Mouse (Mus musculus) stomach, embryonic 15.5 days (tissue): ENCODE results near the gene Btnl10. TPM values are rescaled to one million over a fixed set of nuclear protein-coding genes. Genes with fewer than 3 reads are reported as not detected.

Experiments
- ATAC-seq: fragments of 200-750 bp; cut with Nextera tagmentation; 2 replicates; pipeline ENCODE4 v1.8.0; 2017; ENCODE audit warnings: low read depth, moderate number of reproducible peaks, moderate TSS enrichment; ENCODE audit not compliant: insufficient read depth, low FRiP score
- H3K27ac ChIP-seq: fragments of 300-500 bp; sonication (generic); 2 replicates; pipeline ENCODE4 v1.5.1; 2015; ENCODE audit warnings: mild to moderate bottlenecking, inconsistent platforms
- H3K27me3 ChIP-seq: fragments of 300-500 bp; sonication (generic); replicated peaks from 2 replicates; pipeline ENCODE4 v1.6.1; 2015; ENCODE audit warnings: inconsistent platforms
- H3K36me3 ChIP-seq: fragments of 300-500 bp; sonication (generic); 2 replicates; pipeline ENCODE4 v1.6.1; 2015; ENCODE audit warnings: inconsistent platforms
- H3K4me1 ChIP-seq: fragments of 300-500 bp; sonication (generic); 2 replicates; pipeline ENCODE4 v1.6.1; 2015; ENCODE audit warnings: inconsistent platforms
- H3K4me2 ChIP-seq: fragments of 300-500 bp; sonication (generic); 2 replicates; pipeline ENCODE4 v1.6.1; 2015; ENCODE audit warnings: mild to moderate bottlenecking, inconsistent platforms
- H3K4me3 ChIP-seq: fragments of 300-500 bp; sonication (generic); replicated peaks from 2 replicates; pipeline ENCODE4 v1.5.1; 2015; ENCODE audit warnings: inconsistent platforms
- H3K9ac ChIP-seq: fragments of 300-500 bp; sonication (generic); 2 replicates; pipeline ENCODE4 v1.6.1; 2015; ENCODE audit warnings: inconsistent platforms
- H3K9me3 ChIP-seq: fragments of 300-500 bp; sonication (generic); 2 replicates; pipeline ENCODE4 v1.6.1; 2016; ENCODE audit warnings: inconsistent platforms
- WGBS: fragments of 180-500 bp; shearing (Covaris S2); methylation state at CpG from one replicate; pipeline ENCODE4 v1.1.7; 2015; 5-methylcytosine and 5-hydroxymethylcytosine counted together
- polyA plus RNA-seq: library from polyadenylated mRNA; unstranded; fragments of >200 nt; fragmentation: Nextera tagmentation; extraction: Ambion mirVana; gene quantifications from 2 replicates; pipeline ENCODE4 v1.2.1, GENCODE M21; 2015

Btnl10 gene
- polyA plus RNA-seq, 1 experiment from 2014 or later: 0.95 TPM

- no peak overlapping the region for H3K27ac ChIP-seq
- no peaks in the 10 kb centered on the region for H3K36me3 ChIP-seq
- H3K4me1 ChIP-seq: 0 out of 2 replicates have a peak, but pooled peaks cover 11% of the 10 kb centered on the region
- H3K4me3 ChIP-seq: no peak overlapping the region
- no peak for ATAC-seq
- 0 out of 2 replicates have a peak overlapping the region, but pooled peaks have one; percentile 3 for H3K4me2 ChIP-seq
- peaks cover 8% of the 10 kb centered on the region; the same call in 1 of the 2 replicates for H3K27me3 ChIP-seq
- no peak overlapping the region for H3K9ac ChIP-seq
- 35% methylated on average over 17 of the region's 17 CpGs for WGBS
- H3K9me3 ChIP-seq: no peaks in the 10 kb centered on the region
These were observed 45.8 kb downstream of the Btnl10 start for GRCm38 (mm10) chr11:58963543-58963942.

- Histone ChIP-seq H3K9me3 (no peaks in the 10 kb centered on the region), H3K4me3 (no peak overlapping the region), H3K4me1 (0 out of 2 replicates have a peak, but pooled peaks cover 9% of the 10 kb centered on the region), H3K27ac (no peak overlapping the region), H3K27me3 (peaks cover 8% of the 10 kb centered on the region; the same call in 1 of the 2 replicates), H3K9ac (no peak overlapping the region), H3K4me2 (no peak overlapping the region), H3K36me3 (no peaks in the 10 kb centered on the region)
- WGBS: 88% methylated on average over 7 of the region's 7 CpGs
- no peak for ATAC-seq
These were observed 46.5 kb downstream of the Btnl10 start for GRCm38 (mm10) chr11:58964216-58964615.

GRCm38 (mm10) chr11:58965001-58965760, 47.5 kb downstream of the Btnl10 start:
- no peak overlapping the region for H3K4me3 ChIP-seq
- H3K4me1 ChIP-seq: 0 out of 2 replicates have a peak, but pooled peaks cover 11% of the 10 kb centered on the region
- H3K4me2 ChIP-seq: no peak overlapping the region
- H3K27me3 ChIP-seq: peaks cover 8% of the 10 kb centered on the region; the same call in 1 of the 2 replicates
- no peak overlapping the region for H3K27ac ChIP-seq
- no peak overlapping the region for H3K9ac ChIP-seq
- no peak for ATAC-seq
- H3K36me3 ChIP-seq: no peaks in the 10 kb centered on the region
- H3K9me3 ChIP-seq: no peaks in the 10 kb centered on the region
- WGBS: 44% methylated on average over 12 of the region's 12 CpGs

- Histone ChIP-seq H3K27ac (no peak overlapping the region), H3K9ac (no peak overlapping the region), H3K4me1 (0 out of 2 replicates have a peak, but pooled peaks cover 12% of the 10 kb centered on the region), H3K9me3 (no peaks in the 10 kb centered on the region), H3K4me2 (no peak overlapping the region), H3K4me3 (no peak overlapping the region), H3K27me3 (no peaks in the 10 kb centered on the region), H3K36me3 (no peaks in the 10 kb centered on the region)
- no peak for ATAC-seq
- whole genome bisulfite sequencing: 95% methylated on average over 1 of the region's 1 CpGs
These were observed 49.6 kb downstream of the Btnl10 start for GRCm38 (mm10) chr11:58967346-58967745.

GRCm38 (mm10) chr11:58968551-58968950, 50.8 kb downstream of the Btnl10 start:
- 70% methylated on average over 7 of the region's 7 CpGs for WGBS
- no peak for ATAC-seq

GRCm38 (mm10) chr11:58969027-58969426, 51.3 kb downstream of the Btnl10 start:
- 0 out of 2 replicates have a peak, but pooled peaks cover 7% of the 10 kb centered on the region for H3K4me1 ChIP-seq
- no peak overlapping the region for H3K27ac ChIP-seq
- no peak for ATAC-seq
- H3K9me3 ChIP-seq: no peaks in the 10 kb centered on the region
- 74% methylated on average over 8 of the region's 8 CpGs for WGBS
- H3K4me3 ChIP-seq: no peak overlapping the region
- no peaks in the 10 kb centered on the region for H3K36me3 ChIP-seq
- no peak overlapping the region for H3K4me2 ChIP-seq
- no peak overlapping the region for H3K9ac ChIP-seq
- H3K27me3 ChIP-seq: no peaks in the 10 kb centered on the region

More at GRCm38 (mm10) chr11:58968551-58968950, 50.8 kb downstream of the Btnl10 start:
- Histone ChIP-seq H3K4me1 (0 out of 2 replicates have a peak, but pooled peaks cover 8% of the 10 kb centered on the region), H3K4me2 (no peak overlapping the region), H3K9ac (no peak overlapping the region), H3K27ac (no peak overlapping the region), H3K27me3 (no peaks in the 10 kb centered on the region), H3K4me3 (no peak overlapping the region), H3K36me3 (no peaks in the 10 kb centered on the region), H3K9me3 (no peaks in the 10 kb centered on the region)

GRCm38 (mm10) chr11:58969659-58970058, 52.0 kb downstream of the Btnl10 start:
- H3K9ac ChIP-seq: no peak overlapping the region
- H3K4me2 ChIP-seq: no peak overlapping the region
- no peaks in the 10 kb centered on the region for H3K27me3 ChIP-seq
- H3K4me3 ChIP-seq: no peak overlapping the region
- 57% methylated on average over 6 of the region's 6 CpGs for WGBS
- H3K36me3 ChIP-seq: no peaks in the 10 kb centered on the region
- H3K9me3 ChIP-seq: no peaks in the 10 kb centered on the region
- ATAC-seq: no peak
- H3K4me1 ChIP-seq: 0 out of 2 replicates have a peak, but pooled peaks cover 7% of the 10 kb centered on the region
- H3K27ac ChIP-seq: no peak overlapping the region

GRCm38 (mm10) chr11:58970831-58971530, 53.3 kb downstream of the Btnl10 start:
- no peaks in the 10 kb centered on the region for H3K27me3 ChIP-seq
- no peaks in the 10 kb centered on the region for H3K36me3 ChIP-seq
- H3K9ac ChIP-seq: no peak overlapping the region
- no peak overlapping the region for H3K4me3 ChIP-seq
- ATAC-seq: no peak
- no peak overlapping the region for H3K4me2 ChIP-seq
- WGBS: 88% methylated on average over 21 of the region's 21 CpGs
- H3K4me1 ChIP-seq: 0 out of 2 replicates have a peak, but pooled peaks cover 3% of the 10 kb centered on the region
- H3K27ac ChIP-seq: no peak overlapping the region
- no peaks in the 10 kb centered on the region for H3K9me3 ChIP-seq

- Histone ChIP-seq H3K4me1 (0 out of 2 replicates have a peak, but pooled peaks cover 3% of the 10 kb centered on the region), H3K9ac (no peak overlapping the region), H3K9me3 (no peaks in the 10 kb centered on the region), H3K4me2 (no peak overlapping the region), H3K4me3 (no peak overlapping the region), H3K36me3 (no peaks in the 10 kb centered on the region), H3K27ac (no peak overlapping the region), H3K27me3 (no peaks in the 10 kb centered on the region)
- ATAC-seq: no peak
- 85% methylated on average over 3 of the region's 3 CpGs for WGBS
These were observed 54.1 kb downstream of the Btnl10 start for GRCm38 (mm10) chr11:58971796-58972195.

- H3K9me3 ChIP-seq: no peaks in the 10 kb centered on the region
- no peaks in the 10 kb centered on the region for H3K27me3 ChIP-seq
- no peak overlapping the region for H3K9ac ChIP-seq
- no peak overlapping the region for H3K27ac ChIP-seq
- no peak overlapping the region for H3K4me3 ChIP-seq
- peaks cover 12% of the 10 kb centered on the region for H3K4me1 ChIP-seq
- WGBS: 88% methylated on average over 3 of the region's 3 CpGs
- H3K36me3 ChIP-seq: no peaks in the 10 kb centered on the region
- no peak overlapping the region for H3K4me2 ChIP-seq
- ATAC-seq: no peak
These were observed 56.7 kb downstream of the Btnl10 start for GRCm38 (mm10) chr11:58974414-58974813.
